Mouse (Mus musculus) kidney, embryonic 15.5 days (tissue): ENCODE measurements around the gene Cxcl17. TPM values are rescaled to one million over a fixed set of nuclear protein-coding genes. Genes with fewer than 3 reads are reported as not detected.
"Not testable (repeated sequence)": the region's sequence is repeated elsewhere in the genome, so short reads cannot be mapped to it uniquely, and the experiment has no call there.

Experiments
- ATAC-seq: fragments of 200-750 bp; cut with Nextera tagmentation; replicated peaks from 2 replicates; pipeline ENCODE4 v1.8.0; 2017; ENCODE audit warnings: moderate TSS enrichment; ENCODE audit not compliant: low FRiP score
- H3K27ac ChIP-seq: fragments of 300-500 bp; sonication (generic); 2 replicates; pipeline ENCODE4 v1.5.1; 2015; ENCODE audit warnings: mild to moderate bottlenecking, inconsistent platforms
- H3K27me3 ChIP-seq: fragments of 300-500 bp; sonication (generic); 2 replicates; pipeline ENCODE4 v1.6.1; 2015; ENCODE audit warnings: inconsistent platforms
- H3K36me3 ChIP-seq: fragments of 300-500 bp; sonication (generic); 2 replicates; pipeline ENCODE4 v1.6.1; 2015; ENCODE audit warnings: inconsistent platforms
- H3K4me1 ChIP-seq: fragments of 300-500 bp; sonication (generic); 2 replicates; pipeline ENCODE4 v1.6.1; 2015; ENCODE audit warnings: inconsistent platforms
- H3K4me2 ChIP-seq: fragments of 300-500 bp; sonication (generic); 2 replicates; pipeline ENCODE4 v1.6.1; 2015; ENCODE audit warnings: moderate library complexity, mild to moderate bottlenecking, inconsistent platforms
- H3K4me3 ChIP-seq: fragments of 300-500 bp; sonication (generic); replicated peaks from 2 replicates; pipeline ENCODE4 v1.5.1; 2015; ENCODE audit warnings: mild to moderate bottlenecking, inconsistent platforms
- H3K9ac ChIP-seq: fragments of 300-500 bp; sonication (generic); 2 replicates; pipeline ENCODE4 v1.6.1; 2015; ENCODE audit warnings: mild to moderate bottlenecking, inconsistent platforms
- H3K9me3 ChIP-seq: fragments of 300-500 bp; sonication (generic); replicated peaks from 2 replicates; pipeline ENCODE4 v1.6.1; 2016; ENCODE audit warnings: inconsistent platforms
- WGBS: fragments of 180-500 bp; shearing (Covaris S2); methylation state at CpG from one replicate; pipeline ENCODE4 v1.1.7; 2015; ENCODE audit warnings: mixed read lengths; 5-methylcytosine and 5-hydroxymethylcytosine counted together
- polyA plus RNA-seq: library from polyadenylated mRNA; unstranded; fragments of >200 nt; fragmentation: Nextera tagmentation; extraction: Ambion mirVana; gene quantifications from 2 replicates; pipeline ENCODE4 v1.2.1, GENCODE M21; 2015

Cxcl17 gene
- polyA plus RNA-seq, 1 experiment from 2014 or later, result 0.84 TPM

- H3K27ac ChIP-seq, result no peak overlapping the region
- H3K9me3 ChIP-seq, result no peaks in the 10 kb centered on the region
- no peak overlapping the region for H3K4me2 ChIP-seq
- H3K4me3 ChIP-seq, result no peak overlapping the region
- no peak for ATAC-seq
- no peaks in the 10 kb centered on the region for H3K36me3 ChIP-seq
- H3K27me3 ChIP-seq, result no peaks in the 10 kb centered on the region
- no peak overlapping the region for H3K9ac ChIP-seq
- WGBS, result 86% methylated on average over 10 of the region's 10 CpGs
- peaks cover 33% of the 10 kb centered on the region for H3K4me1 ChIP-seq
Observed at GRCm38 (mm10) chr7:25434654-25435545, 22.2 kb upstream of the Cxcl17 start.

GRCm38 (mm10) chr7:25433781-25434560 is 21.3 kb upstream of the Cxcl17 start:
- Histone ChIP-seq H3K4me1 (peaks cover 28% of the 10 kb centered on the region), H3K9ac (no peak overlapping the region), H3K4me3 (no peak overlapping the region), H3K36me3 (no peaks in the 10 kb centered on the region), H3K4me2 (no peak overlapping the region), H3K27me3 (no peaks in the 10 kb centered on the region), H3K27ac (peak overlapping the region; percentile 52; the same call in 1 of the 2 replicates), H3K9me3 (no peaks in the 10 kb centered on the region)
- 75% methylated on average over 9 of the region's 9 CpGs for WGBS
- ATAC-seq, result no peak

- no peaks in the 10 kb centered on the region for H3K27me3 ChIP-seq
- WGBS, result 10% methylated on average over 5 of the region's 5 CpGs
- no peaks in the 10 kb centered on the region for H3K9me3 ChIP-seq
- ATAC-seq, result no peak
- no peak overlapping the region for H3K4me3 ChIP-seq
- no peaks in the 10 kb centered on the region for H3K36me3 ChIP-seq
- peak overlapping the region; percentile 52 for H3K27ac ChIP-seq
- no peak overlapping the region for H3K4me2 ChIP-seq
- peaks cover 28% of the 10 kb centered on the region for H3K4me1 ChIP-seq
- no peak overlapping the region for H3K9ac ChIP-seq
Observed at GRCm38 (mm10) chr7:25433007-25433541, 20.4 kb upstream of the Cxcl17 start.

DNA sequence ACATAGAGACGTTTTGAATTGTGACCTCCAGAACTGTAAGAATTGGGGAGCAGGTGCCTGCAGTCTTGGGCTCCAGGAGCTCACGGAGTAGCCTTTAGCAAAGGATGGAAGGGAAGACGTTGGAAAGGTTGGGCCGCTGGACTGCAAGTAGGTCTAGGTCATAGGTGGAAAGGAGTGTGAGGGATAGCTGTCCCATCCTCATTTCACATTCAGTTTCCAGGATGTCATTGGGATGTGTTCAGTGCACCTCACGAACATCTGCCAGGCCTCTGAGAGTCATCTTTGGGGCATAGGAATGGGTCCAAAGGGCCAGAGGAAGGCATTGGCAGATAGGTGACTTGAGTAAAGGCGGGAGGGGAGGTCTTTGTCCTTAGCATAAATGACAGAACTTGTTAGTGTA is 19.7 kb upstream of the Cxcl17 start:
- Histone ChIP-seq H3K9ac (no peak overlapping the region), H3K27ac (no peak overlapping the region), H3K9me3 (no peaks in the 10 kb centered on the region), H3K4me2 (no peak overlapping the region), H3K36me3 (no peaks in the 10 kb centered on the region), H3K4me1 (peaks cover 28% of the 10 kb centered on the region), H3K4me3 (no peak overlapping the region), H3K27me3 (no peaks in the 10 kb centered on the region)
- 91% methylated on average over 6 of the region's 6 CpGs for WGBS
- no peak for ATAC-seq

DNA sequence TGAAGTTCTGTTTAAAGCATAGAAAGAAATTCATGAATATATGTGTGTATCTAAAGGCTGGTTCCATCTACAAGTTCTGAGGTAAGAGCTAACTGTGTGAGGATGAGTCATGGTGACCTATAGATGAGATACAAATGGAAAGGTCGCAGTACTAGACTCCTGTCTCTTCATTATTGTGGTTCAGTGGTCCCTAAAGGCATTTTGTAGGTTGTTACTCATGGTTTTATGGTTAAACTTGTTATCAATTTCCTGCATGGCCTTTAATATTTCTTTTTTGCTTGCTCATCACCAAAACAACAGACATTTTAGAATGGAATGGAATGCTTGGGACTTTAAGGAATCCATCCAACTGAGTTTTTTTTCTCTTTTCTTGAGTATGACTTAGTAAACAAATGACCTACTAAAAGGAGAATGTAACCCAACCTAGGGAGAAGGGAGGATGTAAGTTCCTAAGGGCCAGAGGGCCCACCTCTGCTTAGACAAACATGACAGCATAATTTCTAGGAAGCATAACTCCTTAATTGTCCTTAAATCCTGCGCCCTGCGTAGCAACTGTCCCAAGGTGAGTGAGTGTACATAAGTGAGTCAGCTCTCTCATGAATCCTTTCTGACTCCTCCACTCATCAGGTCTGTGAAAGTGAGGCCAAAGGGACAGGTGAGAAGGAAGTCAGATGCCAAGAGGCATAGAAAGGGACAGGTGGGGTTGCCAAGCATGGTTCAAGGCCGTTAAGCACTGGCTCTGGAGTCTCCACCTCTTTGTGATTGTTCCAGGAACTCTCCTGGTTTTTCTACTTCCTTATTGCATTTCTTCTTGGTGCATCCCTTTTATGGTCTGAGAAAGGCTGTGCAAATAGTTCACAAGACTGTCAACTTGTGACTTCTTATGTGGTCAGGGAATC is 17.4 kb upstream of the Cxcl17 start:
- Histone ChIP-seq H3K27me3 (no peaks in the 10 kb centered on the region), H3K36me3 (no peaks in the 10 kb centered on the region), H3K27ac (peak overlapping the region; percentile 18; the same call in 1 of the 2 replicates), H3K4me3 (no peak overlapping the region), H3K4me2 (no peak overlapping the region), H3K4me1 (peaks cover 19% of the 10 kb centered on the region), H3K9me3 (no peaks in the 10 kb centered on the region), H3K9ac (no peak overlapping the region)
- ATAC-seq, result no peak
- 65% methylated on average over 4 of the region's 4 CpGs for WGBS

GRCm38 (mm10) chr7:25428321-25428720 is 15.6 kb upstream of the Cxcl17 start:
- ATAC-seq, result no peak
- Histone ChIP-seq H3K4me3 (no peak overlapping the region), H3K9ac (no peak overlapping the region), H3K27ac (no peak overlapping the region), H3K4me2 (no peak overlapping the region), H3K36me3 (no peaks in the 10 kb centered on the region), H3K9me3 (no peaks in the 10 kb centered on the region), H3K27me3 (no peaks in the 10 kb centered on the region; the same call in 1 of the 2 replicates), H3K4me1 (peaks cover 10% of the 10 kb centered on the region)
- 91% methylated on average over 3 of the region's 3 CpGs for WGBS

GRCm38 (mm10) chr7:25427144-25427543 is 14.5 kb upstream of the Cxcl17 start:
- H3K4me2 ChIP-seq, result no peak overlapping the region
- H3K9me3 ChIP-seq, result no peaks in the 10 kb centered on the region
- H3K27ac ChIP-seq, result no peak overlapping the region
- ATAC-seq, result no peak
- H3K36me3 ChIP-seq, result no peaks in the 10 kb centered on the region
- H3K4me3 ChIP-seq, result no peak overlapping the region
- WGBS, result 87% methylated on average over 5 of the region's 5 CpGs
- H3K4me1 ChIP-seq, result 0 out of 2 replicates have a peak, but pooled peaks cover 3% of the 10 kb centered on the region
- H3K27me3 ChIP-seq, result peaks cover 7% of the 10 kb centered on the region
- no peak overlapping the region for H3K9ac ChIP-seq

DNA sequence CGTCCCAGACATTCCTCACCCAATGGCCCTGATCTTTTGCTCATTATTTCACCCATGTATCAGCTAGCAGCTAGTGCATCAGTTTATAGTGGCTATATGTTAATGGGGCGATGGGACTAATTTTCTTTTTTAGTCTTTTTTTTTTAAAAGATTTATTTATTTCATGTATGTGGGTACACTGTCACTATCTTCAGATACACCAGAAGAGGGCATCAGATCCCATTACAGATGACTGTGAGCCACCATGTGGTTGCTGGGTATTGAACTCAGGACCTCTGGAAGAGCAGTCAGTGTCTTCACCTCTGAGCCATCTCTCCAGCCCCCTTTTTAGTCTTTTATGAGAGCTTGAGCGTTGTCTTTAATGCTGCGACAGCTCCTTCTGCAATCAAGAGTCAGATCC is 13.7 kb upstream of the Cxcl17 start:
- not testable (repeated sequence) for H3K27ac ChIP-seq, H3K4me3 ChIP-seq, H3K27me3 ChIP-seq, H3K4me1 ChIP-seq, H3K36me3 ChIP-seq, H3K9me3 ChIP-seq, H3K9ac ChIP-seq, H3K4me2 ChIP-seq, ATAC-seq
- WGBS, result 87% methylated on average over 4 of the region's 4 CpGs

DNA sequence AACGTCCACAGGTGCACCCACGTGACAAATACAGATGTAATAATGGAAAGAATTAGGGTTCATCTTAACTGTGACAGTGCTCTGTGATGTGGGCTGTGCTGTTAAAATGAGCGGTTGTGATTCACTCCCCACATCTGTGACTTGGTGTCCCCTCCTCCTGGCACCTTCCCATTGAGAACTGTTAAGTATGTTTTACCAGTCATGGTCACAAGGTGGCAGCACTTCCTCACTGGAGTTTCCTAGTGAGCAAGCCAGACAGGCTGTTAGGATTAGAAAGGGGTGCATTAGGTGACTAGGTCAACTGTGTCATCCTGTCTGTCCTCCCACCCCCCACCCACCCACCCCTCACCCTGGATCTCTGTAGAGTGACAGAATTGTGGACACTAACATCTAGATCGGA is 11.7 kb upstream of the Cxcl17 start:
- Histone ChIP-seq H3K27ac (no peak overlapping the region), H3K36me3 (no peaks in the 10 kb centered on the region), H3K27me3 (peaks cover 7% of the 10 kb centered on the region), H3K9ac (no peak overlapping the region), H3K9me3 (no peaks in the 10 kb centered on the region), H3K4me2 (no peak overlapping the region), H3K4me3 (no peak overlapping the region), H3K4me1 (no peaks in the 10 kb centered on the region)
- 0 out of 2 replicates have a peak, but pooled peaks have one; percentile 36 for ATAC-seq
- WGBS, result 45% methylated on average over 4 of the region's 4 CpGs

GRCm38 (mm10) chr7:25422286-25422841 is 9.7 kb upstream of the Cxcl17 start:
- Histone ChIP-seq H3K9ac (no peak overlapping the region), H3K4me2 (no peak overlapping the region), H3K4me1 (no peaks in the 10 kb centered on the region), H3K27me3 (peaks cover 7% of the 10 kb centered on the region), H3K27ac (no peak overlapping the region), H3K4me3 (no peak overlapping the region), H3K36me3 (no peaks in the 10 kb centered on the region), H3K9me3 (no peaks in the 10 kb centered on the region)
- ATAC-seq, result no peak
- WGBS, result 82% methylated on average over 16 of the region's 16 CpGs

GRCm38 (mm10) chr7:25419943-25420342 is 7.3 kb upstream of the Cxcl17 start:
- ATAC-seq, result no peak
- H3K4me3 ChIP-seq, result no peak overlapping the region
- no peak overlapping the region for H3K4me2 ChIP-seq
- no peaks in the 10 kb centered on the region for H3K9me3 ChIP-seq
- H3K4me1 ChIP-seq, result no peaks in the 10 kb centered on the region
- 86% methylated on average over 4 of the region's 4 CpGs for WGBS
- H3K36me3 ChIP-seq, result no peaks in the 10 kb centered on the region
- no peak overlapping the region for H3K9ac ChIP-seq
- H3K27ac ChIP-seq, result no peak overlapping the region
- H3K27me3 ChIP-seq, result peaks cover 7% of the 10 kb centered on the region
